Mouse (Mus musculus): ENCODE measurements around the gene Ovol1. TPM values are rescaled to one million over a fixed set of nuclear protein-coding genes. Genes with fewer than 3 reads are reported as not detected.

The Ovol1 gene
- polyA plus RNA-seq, 1 experiment: 8.5 TPM

DNA sequence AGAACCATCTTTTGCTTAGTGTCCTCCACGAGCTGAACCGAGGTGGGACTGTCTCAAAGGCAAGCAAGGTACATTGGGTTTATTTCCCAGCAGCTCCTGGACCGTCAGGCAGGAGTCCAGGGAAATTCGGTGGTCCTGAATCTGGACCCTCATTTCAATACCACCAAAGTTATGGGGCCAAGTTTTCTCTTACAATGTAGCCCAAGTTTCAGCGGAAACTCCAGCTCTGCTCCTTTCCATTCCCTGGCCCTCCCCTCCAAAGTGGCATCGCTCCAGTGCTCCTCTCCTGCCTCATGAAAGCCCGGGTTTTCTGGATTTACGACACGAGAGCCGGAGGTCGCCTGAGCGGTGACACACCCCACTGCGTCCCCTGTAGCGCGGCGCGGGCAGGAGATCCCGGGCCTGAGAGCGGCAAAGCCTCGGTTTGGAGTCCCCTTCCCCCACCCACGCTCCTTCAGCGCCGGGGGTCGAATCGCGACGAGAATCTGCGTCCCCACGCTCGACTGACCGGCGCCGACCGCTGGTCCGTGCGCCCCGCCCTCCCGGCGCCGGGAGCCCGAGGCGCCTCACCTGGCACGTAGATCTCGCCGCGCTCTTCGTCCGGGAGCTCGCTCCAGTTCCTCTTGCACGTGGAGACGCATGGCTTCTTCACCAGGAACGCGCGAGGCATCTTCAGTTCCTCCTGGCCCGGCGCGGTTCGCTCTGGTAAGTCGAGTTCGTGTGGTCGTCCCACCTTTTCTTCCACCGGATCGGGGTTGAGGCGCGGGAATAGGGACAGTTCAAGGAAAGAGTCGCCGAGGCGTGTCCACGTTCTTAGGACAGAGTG, 602 bp downstream of the Ovol1 start:
- Histone ChIP-seq H3K27ac (ENCODE audit: control insufficient read depth, insufficient read depth, low read depth, low read length) (peak overlapping the region; percentile 73), H3K36me3 (ENCODE audit: control insufficient read depth, insufficient read depth, low read length) (no peaks in the 10 kb centered on the region), H3K27me3 (ENCODE audit: control insufficient read depth, insufficient read depth, low read length) (no peaks in the 10 kb centered on the region), H3K4me1 (ENCODE audit: control insufficient read depth, insufficient read depth, low read length) (peaks cover 33% of the 10 kb centered on the region), H3K4me3 (ENCODE audit: control insufficient read depth, low read depth, low read length) (peak overlapping the region; percentile 87)
- TF ChIP-seq CTCF (IDR thresholded peaks at IDR 0.05; ENCODE audit: control insufficient read depth, insufficient read depth, insufficient replicate concordance, low read depth, low read length): no peak

DNA sequence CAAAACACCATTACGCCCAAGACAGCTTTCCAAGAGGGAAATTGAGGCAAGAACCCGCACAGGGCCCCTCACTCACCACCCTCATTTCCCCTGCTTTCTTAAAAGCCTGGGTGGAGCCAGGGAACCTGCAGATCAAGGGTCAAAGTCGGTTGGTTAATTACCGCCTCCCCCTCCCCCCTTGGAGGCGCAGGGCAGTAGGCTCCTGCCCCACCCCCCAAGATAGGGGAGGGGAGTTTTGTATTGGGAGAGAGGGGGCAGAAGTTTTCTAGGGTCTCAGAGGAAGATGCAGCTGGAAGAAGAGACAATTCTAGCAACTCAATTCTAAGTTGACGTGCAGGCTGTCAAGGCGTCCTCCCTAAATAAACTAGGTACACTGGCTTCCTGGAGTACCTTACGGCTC, 1.2 kb downstream of the Ovol1 start:
- Histone ChIP-seq H3K36me3 (ENCODE audit: control insufficient read depth, insufficient read depth, low read length) (no peaks in the 10 kb centered on the region), H3K4me1 (ENCODE audit: control insufficient read depth, insufficient read depth, low read length) (peaks cover 33% of the 10 kb centered on the region), H3K27ac (ENCODE audit: control insufficient read depth, insufficient read depth, low read depth, low read length) (no peak overlapping the region), H3K4me3 (ENCODE audit: control insufficient read depth, low read depth, low read length) (peak overlapping the region; percentile 87), H3K27me3 (ENCODE audit: control insufficient read depth, insufficient read depth, low read length) (no peaks in the 10 kb centered on the region)
- TF ChIP-seq POLR2A (IDR thresholded peaks at IDR 0.05; ENCODE audit: control insufficient read depth, low read depth, low read length): no peak
- TF ChIP-seq CTCF (IDR thresholded peaks at IDR 0.05; ENCODE audit: control insufficient read depth, insufficient read depth, insufficient replicate concordance, low read depth, low read length): no peak

DNA sequence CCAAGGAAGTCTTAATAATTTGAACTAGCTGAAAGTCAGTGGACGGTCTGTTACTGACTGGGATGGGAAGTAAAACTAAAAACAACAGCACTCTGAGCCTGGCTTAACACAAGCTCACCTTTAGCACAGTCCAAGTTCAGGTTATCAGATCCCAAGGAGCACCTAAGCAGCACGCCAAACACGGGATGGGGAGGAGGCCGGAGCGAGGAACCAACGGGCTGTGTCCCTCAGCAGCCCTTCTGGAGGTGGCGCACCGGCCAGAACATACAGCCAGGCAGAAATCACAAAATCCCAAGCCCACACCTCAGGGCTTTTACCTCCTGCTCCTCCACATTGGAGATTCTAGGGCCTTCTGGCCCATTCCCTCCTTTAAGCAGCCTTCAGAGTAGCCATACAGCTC, 1.7 kb downstream of the Ovol1 start:
- Histone ChIP-seq H3K4me3 (ENCODE audit: control insufficient read depth, low read depth, low read length) (peak overlapping the region; percentile 87), H3K27ac (ENCODE audit: control insufficient read depth, insufficient read depth, low read depth, low read length) (no peak overlapping the region), H3K27me3 (ENCODE audit: control insufficient read depth, insufficient read depth, low read length) (no peaks in the 10 kb centered on the region), H3K36me3 (ENCODE audit: control insufficient read depth, insufficient read depth, low read length) (no peaks in the 10 kb centered on the region), H3K4me1 (ENCODE audit: control insufficient read depth, insufficient read depth, low read length) (peaks cover 33% of the 10 kb centered on the region)
- TF ChIP-seq POLR2A (IDR thresholded peaks at IDR 0.05; ENCODE audit: control insufficient read depth, low read depth, low read length) (no peak), CTCF (IDR thresholded peaks at IDR 0.05; ENCODE audit: control insufficient read depth, insufficient read depth, insufficient replicate concordance, low read depth, low read length) (no peak)

DNA sequence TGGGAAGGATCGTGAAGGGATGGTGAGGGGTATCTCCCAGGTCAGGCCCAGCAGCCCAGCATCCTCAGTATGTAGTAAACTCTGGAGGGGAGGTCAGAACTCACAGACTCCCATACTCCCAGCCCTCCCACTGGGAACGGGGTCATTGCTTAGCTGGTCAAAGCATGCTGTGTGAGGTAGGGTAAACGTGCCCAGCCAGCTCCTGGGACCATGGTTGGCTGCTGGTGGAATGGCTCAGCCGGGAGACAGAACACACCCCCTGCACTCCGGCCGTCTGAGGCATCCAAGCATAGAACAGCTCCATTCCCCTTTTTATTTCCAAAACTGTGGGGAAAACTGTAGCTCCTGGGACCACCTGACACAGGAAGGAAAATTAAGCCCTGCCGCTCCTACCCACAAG, 2.3 kb downstream of the Ovol1 start:
- H3K27me3 ChIP-seq (ENCODE audit: control insufficient read depth, insufficient read depth, low read length): no peaks in the 10 kb centered on the region
- H3K4me3 ChIP-seq (ENCODE audit: control insufficient read depth, low read depth, low read length): no peak overlapping the region
- no peak for TF ChIP-seq POLR2A (IDR thresholded peaks at IDR 0.05; ENCODE audit: control insufficient read depth, low read depth, low read length)
- no peak for TF ChIP-seq CTCF (IDR thresholded peaks at IDR 0.05; ENCODE audit: control insufficient read depth, insufficient read depth, insufficient replicate concordance, low read depth, low read length)
- H3K4me1 ChIP-seq (ENCODE audit: control insufficient read depth, insufficient read depth, low read length): peaks cover 33% of the 10 kb centered on the region
- no peak overlapping the region for H3K27ac ChIP-seq (ENCODE audit: control insufficient read depth, insufficient read depth, low read depth, low read length)
- H3K36me3 ChIP-seq (ENCODE audit: control insufficient read depth, insufficient read depth, low read length): no peaks in the 10 kb centered on the region

DNA sequence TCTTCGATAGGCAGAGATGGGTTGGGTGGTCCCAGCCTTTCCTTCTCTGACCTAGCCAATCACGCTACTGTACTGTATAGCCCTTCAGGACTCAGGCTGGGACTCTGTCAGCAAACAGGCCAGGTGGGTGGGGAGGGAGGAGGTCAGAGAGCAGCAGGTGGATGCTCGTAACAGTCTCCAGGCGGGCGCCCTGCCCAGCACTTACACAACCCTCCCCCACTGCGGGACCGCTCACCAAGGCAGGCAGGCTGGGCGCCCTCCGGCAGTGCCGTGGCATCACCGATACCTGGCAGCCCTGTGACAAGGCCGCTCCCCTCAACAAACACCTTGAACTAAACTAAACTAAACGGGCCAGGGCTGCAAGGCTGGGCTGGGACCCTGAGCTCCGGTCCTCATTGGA, 6.2 kb downstream of the Ovol1 start:
- Histone ChIP-seq H3K4me1 (ENCODE audit: control insufficient read depth, insufficient read depth, low read length) (peaks cover 9% of the 10 kb centered on the region), H3K27ac (ENCODE audit: control insufficient read depth, insufficient read depth, low read depth, low read length) (no peak overlapping the region), H3K4me3 (ENCODE audit: control insufficient read depth, low read depth, low read length) (no peak overlapping the region), H3K36me3 (ENCODE audit: control insufficient read depth, insufficient read depth, low read length) (no peaks in the 10 kb centered on the region; the same call in 1 of the 2 replicates), H3K27me3 (ENCODE audit: control insufficient read depth, insufficient read depth, low read length) (no peaks in the 10 kb centered on the region)
- TF ChIP-seq CTCF (IDR thresholded peaks at IDR 0.05; ENCODE audit: control insufficient read depth, insufficient read depth, insufficient replicate concordance, low read depth, low read length) (no peak), POLR2A (IDR thresholded peaks at IDR 0.05; ENCODE audit: control insufficient read depth, low read depth, low read length) (no peak)

DNA sequence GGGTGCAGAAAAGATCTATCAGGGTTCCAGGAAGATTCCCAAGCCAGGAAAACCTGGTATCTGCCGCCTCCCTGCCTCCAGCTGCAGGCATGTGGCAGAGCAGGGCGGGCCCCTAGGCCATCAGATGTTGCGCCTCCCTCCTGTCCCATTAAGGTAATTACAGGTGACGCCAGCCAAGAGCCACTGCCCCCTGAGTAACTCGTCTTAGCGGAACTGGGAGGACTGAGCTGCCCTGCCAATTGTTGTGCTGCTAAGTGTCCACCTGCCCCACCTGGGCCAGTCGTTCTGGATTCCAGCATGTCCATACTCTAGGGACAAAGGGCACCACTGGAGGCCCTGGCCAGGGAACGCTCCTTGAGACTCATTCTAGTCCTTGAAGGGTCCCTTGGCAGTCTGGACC, 6.6 kb downstream of the Ovol1 start:
- H3K27ac ChIP-seq (ENCODE audit: control insufficient read depth, insufficient read depth, low read depth, low read length): no peak overlapping the region
- H3K4me3 ChIP-seq (ENCODE audit: control insufficient read depth, low read depth, low read length): no peak overlapping the region
- peaks cover 5% of the 10 kb centered on the region for H3K4me1 ChIP-seq (ENCODE audit: control insufficient read depth, insufficient read depth, low read length)
- TF ChIP-seq POLR2A (IDR thresholded peaks at IDR 0.05; ENCODE audit: control insufficient read depth, low read depth, low read length) (no peak), CTCF (IDR thresholded peaks at IDR 0.05; ENCODE audit: control insufficient read depth, insufficient read depth, insufficient replicate concordance, low read depth, low read length) (no peak)
- no peaks in the 10 kb centered on the region for H3K27me3 ChIP-seq (ENCODE audit: control insufficient read depth, insufficient read depth, low read length)
- H3K36me3 ChIP-seq (ENCODE audit: control insufficient read depth, insufficient read depth, low read length): no peaks in the 10 kb centered on the region; the same call in 1 of the 2 replicates

GRCm38 (mm10) chr19:5547471-5548056, 12.9 kb downstream of the Ovol1 start:
- H3K4me3 ChIP-seq (ENCODE audit: control insufficient read depth, low read depth, low read length): no peak overlapping the region
- TF ChIP-seq CTCF (IDR thresholded peaks at IDR 0.05; ENCODE audit: control insufficient read depth, insufficient read depth, insufficient replicate concordance, low read depth, low read length) (no peak), POLR2A (IDR thresholded peaks at IDR 0.05; ENCODE audit: control insufficient read depth, low read depth, low read length) (no peak)
- H3K36me3 ChIP-seq (ENCODE audit: control insufficient read depth, insufficient read depth, low read length): no peaks in the 10 kb centered on the region; the same call in 1 of the 2 replicates
- H3K27ac ChIP-seq (ENCODE audit: control insufficient read depth, insufficient read depth, low read depth, low read length): no peak overlapping the region
- no peaks in the 10 kb centered on the region for H3K27me3 ChIP-seq (ENCODE audit: control insufficient read depth, insufficient read depth, low read length)
- no peaks in the 10 kb centered on the region for H3K4me1 ChIP-seq (ENCODE audit: control insufficient read depth, insufficient read depth, low read length)

Data from testis, adult 2 months (tissue).